ENCODE assay signal across 23 mouse cellular contexts in genomic region chr7:130600074-130600473, GRCm38 (mm10). TPM values are rescaled to one million over a fixed set of nuclear protein-coding genes. Genes with fewer than 3 reads are reported as not detected.
A peak's percentile ranks its signal among the peaks of the same experiment; 100 is the strongest.
DNase-seq lines count a peak whose midpoint lies in the region; ATAC-seq and TF ChIP-seq lines count a peak whose summit lies in the region.
"Had no signal": no experiment of that assay in that cellular context is flagged by ENCODE, and none has a peak within 500 bp of the region (broad histone marks: within the 10 kb centered on the region; RNA-seq: fewer than 3 reads in every experiment).

No protein-coding gene starts in this region.

- ATAC-seq in liver, embryonic 12.5 days, result no peak
- ATAC-seq in frontal cortex, adult (ENCODE audit: low TSS enrichment), result no peak
- ATAC-seq: forebrain, embryonic 13.5 days; forebrain, embryonic 16.5 days; intestine, postnatal 0 days had no signal

- no peak overlapping the region for H3K4me2 ChIP-seq in liver, embryonic 12.5 days
- H3K4me2 ChIP-seq: forebrain, embryonic 13.5 days; heart, embryonic 13.5 days; hindbrain, embryonic 12.5 days; hindbrain, embryonic 15.5 days had no signal

- H3K27ac ChIP-seq in liver, adult 2 months (replicated peaks; ENCODE audit: insufficient read depth, low read depth, low read length), result no peak overlapping the region
- H3K27ac ChIP-seq in liver, embryonic 12.5 days, result no peak overlapping the region
- H3K27ac ChIP-seq in ES-Bruce4 (ENCODE audit: insufficient read depth, low read length), result peak overlapping the region; percentile 82
- H3K27ac ChIP-seq: forebrain, embryonic 10.5 days; forebrain, embryonic 13.5 days; heart, adult 2 months; heart, embryonic 10.5 days; heart, embryonic 13.5 days; hindbrain, embryonic 12.5 days; hindbrain, embryonic 15.5 days had no signal

- H3K79me2 ChIP-seq in liver, adult 2 months (ENCODE audit: control insufficient read depth, insufficient read depth, low read length), result peaks cover 26% of the 10 kb centered on the region; the same call in 1 of the 2 replicates

- H3K4me3 ChIP-seq in liver, adult 2 months (ENCODE audit: insufficient read depth, low read depth, low read length), result no peak overlapping the region
- no peak overlapping the region for H3K4me3 ChIP-seq in liver, embryonic 12.5 days
- no peak overlapping the region for H3K4me3 ChIP-seq in ES-Bruce4 (ENCODE audit: low read depth, low read length)
- H3K4me3 ChIP-seq: forebrain, embryonic 10.5 days; forebrain, embryonic 13.5 days; heart, adult 2 months; heart, embryonic 10.5 days; heart, embryonic 13.5 days; hindbrain, embryonic 12.5 days; hindbrain, embryonic 15.5 days had no signal

- H3K9ac ChIP-seq in liver, adult 2 months (ENCODE audit: low read depth, low read length), result no peak overlapping the region
- no peak overlapping the region for H3K9ac ChIP-seq in liver, embryonic 12.5 days
- H3K9ac ChIP-seq in ES-Bruce4 (ENCODE audit: low read depth, poor library complexity, severe bottlenecking), result no peak overlapping the region
- H3K9ac ChIP-seq: forebrain, embryonic 13.5 days; heart, embryonic 13.5 days; hindbrain, embryonic 12.5 days; hindbrain, embryonic 15.5 days had no signal

- no peak for TF ChIP-seq POLR2A in liver, adult 2 months (IDR thresholded peaks at IDR 0.05; ENCODE audit: extremely low read depth, insufficient read depth, low read length)
- TF ChIP-seq POLR2A in ES-Bruce4 (IDR thresholded peaks at IDR 0.05; ENCODE audit: insufficient read depth, low read length), result no peak

- H3K4me1 ChIP-seq in liver, adult 2 months (ENCODE audit: control insufficient read depth, insufficient read depth, low read length), result peaks cover 8% of the 10 kb centered on the region; the same call in 1 of the 2 replicates
- H3K4me1 ChIP-seq in liver, embryonic 12.5 days, result no peaks in the 10 kb centered on the region
- H3K4me1 ChIP-seq in ES-Bruce4 (ENCODE audit: control insufficient read depth, insufficient read depth, low read length), result peaks cover 12% of the 10 kb centered on the region

- H3K9me3 ChIP-seq in liver, embryonic 12.5 days (replicated peaks), result no peaks in the 10 kb centered on the region
- no peaks in the 10 kb centered on the region for H3K9me3 ChIP-seq in ES-Bruce4 (replicated peaks; ENCODE audit: control insufficient read depth, insufficient read depth, low read length, poor library complexity, severe bottlenecking)
- H3K9me3 ChIP-seq: forebrain, embryonic 10.5 days; forebrain, embryonic 13.5 days; heart, embryonic 10.5 days; heart, embryonic 13.5 days; hindbrain, embryonic 12.5 days; hindbrain, embryonic 15.5 days had no signal

- H3K36me3 ChIP-seq in liver, adult 2 months (ENCODE audit: control insufficient read depth, insufficient read depth, low read length), result peaks cover 5% of the 10 kb centered on the region
- no peaks in the 10 kb centered on the region for H3K36me3 ChIP-seq in liver, embryonic 12.5 days
- no peaks in the 10 kb centered on the region for H3K36me3 ChIP-seq in ES-Bruce4 (ENCODE audit: control insufficient read depth, insufficient read depth, low read length, poor library complexity, severe bottlenecking)
- H3K36me3 ChIP-seq: forebrain, embryonic 10.5 days; heart, embryonic 10.5 days; heart, embryonic 13.5 days; hindbrain, embryonic 12.5 days; hindbrain, embryonic 15.5 days had no signal

- peak; percentile 91 for TF ChIP-seq EP300 in ES-Bruce4 (IDR thresholded peaks at IDR 0.05; ENCODE audit: insufficient read depth, low read depth, low read length)

- H3K27me3 ChIP-seq in liver, adult 2 months (ENCODE audit: control insufficient read depth, insufficient read depth, low read length), result no peaks in the 10 kb centered on the region
- no peaks in the 10 kb centered on the region for H3K27me3 ChIP-seq in liver, embryonic 12.5 days (replicated peaks)
- no peaks in the 10 kb centered on the region for H3K27me3 ChIP-seq in ES-Bruce4 (ENCODE audit: control insufficient read depth, insufficient read depth, low read length, poor library complexity, severe bottlenecking)
- H3K27me3 ChIP-seq: forebrain, embryonic 13.5 days; heart, embryonic 13.5 days; hindbrain, embryonic 12.5 days; hindbrain, embryonic 15.5 days had no signal

- peak; percentile 19 for DNase-seq in liver, adult 2 months (ENCODE audit: extremely low read depth, low read depth, low spot score)
- peak; percentile 59 for DNase-seq in ZHBTc4 (ENCODE audit: low read depth, low spot score)
- no peak for DNase-seq in left cerebral cortex, postnatal 36 days (ENCODE audit: low spot score in 2 of 2)
- DNase-seq: adrenal gland, postnatal 10 days; adrenal gland, postnatal 36 days; cerebellum, adult 18-20 months; cerebellum, adult 9-10 months; cerebellum, postnatal 14 days; gastrocnemius, postnatal 10 days; gastrocnemius, postnatal 36 days; heart, postnatal 14 days had no signal

- no peak for TF ChIP-seq CTCF in liver, adult 2 months (IDR thresholded peaks at IDR 0.05; ENCODE audit: low read depth, low read length)
- no peak for TF ChIP-seq CTCF in ES-Bruce4 (IDR thresholded peaks at IDR 0.05; ENCODE audit: low read depth, low read length)

- intact Hi-C loops in left cerebral cortex, postnatal 36 days (cut with DNase I), result loop anchor here (5.0 kb wide), 1 partner anchor 53 kb away; no protein-coding TSS in a partner anchor

- 29% methylated on average over 3 of the region's 3 CpGs for WGBS in liver, adult 2 months
- 61% methylated on average over 3 of the region's 3 CpGs for WGBS in liver, embryonic 12.5 days (ENCODE audit: insufficient replicate concordance)

RNA-seq across cellular contexts. Expression of gene Tacc2, which starts 22.8 kb away (rescaled TPM):
- 13.5 and 14.3 TPM in 2 replicates for total RNA-seq in liver, adult 2 months (2014; rRNA removed)
- polyA plus RNA-seq in liver, adult 2 months (2012; rRNA removed), result 8.4 and 10.0 TPM in 2 replicates
- 6.2 and 7.2 TPM in 2 replicates for polyA plus RNA-seq in liver, embryonic 12.5 days (2016; fragmentation: Nextera tagmentation; extraction: Ambion mirVana)
- polyA plus RNA-seq in ES-Bruce4 (2011; ENCODE audit: insufficient read depth, insufficient read length, low read depth, missing spikeins), result 80.9 and 98.7 TPM in 2 replicates
- 10 to 100 TPM; 63.0 to 69.5 TPM for total RNA-seq in left cerebral cortex, postnatal 36 days (2021)

RNA-seq across cellular contexts. Expression of gene Nsmce4a, which starts 27.2 kb away (rescaled TPM):
- 58.5 and 73.5 TPM in 2 replicates for total RNA-seq in liver, adult 2 months (2014; rRNA removed)
- 20.8 and 24.7 TPM in 2 replicates for polyA plus RNA-seq in liver, adult 2 months (2012; rRNA removed)
- 139 and 141 TPM in 2 replicates for polyA plus RNA-seq in liver, embryonic 12.5 days (2016; fragmentation: Nextera tagmentation; extraction: Ambion mirVana)
- 152 and 161 TPM in 2 replicates for polyA plus RNA-seq in ES-Bruce4 (2011; ENCODE audit: insufficient read depth, insufficient read length, low read depth, missing spikeins)
- 10 to 100 TPM; 36.0 to 38.0 TPM for total RNA-seq in left cerebral cortex, postnatal 36 days (2021)

Comparison
In these comparisons a context has a peak if more than half of its experiments do, and no peak if none do; other contexts are left out.
1. DNase-seq: peak in liver, adult 2 months (single experiment) and ZHBTc4 (single experiment); none in left cerebral cortex, postnatal 36 days (0 of 2).